Mouse (Mus musculus): ENCODE results near the gene Lhx9. TPM values are rescaled to one million over a fixed set of nuclear protein-coding genes. Genes with fewer than 3 reads are reported as not detected.

Lhx9 gene
- polyA plus RNA-seq, 1 experiment from 2014 or later, result 0.87 TPM

DNA sequence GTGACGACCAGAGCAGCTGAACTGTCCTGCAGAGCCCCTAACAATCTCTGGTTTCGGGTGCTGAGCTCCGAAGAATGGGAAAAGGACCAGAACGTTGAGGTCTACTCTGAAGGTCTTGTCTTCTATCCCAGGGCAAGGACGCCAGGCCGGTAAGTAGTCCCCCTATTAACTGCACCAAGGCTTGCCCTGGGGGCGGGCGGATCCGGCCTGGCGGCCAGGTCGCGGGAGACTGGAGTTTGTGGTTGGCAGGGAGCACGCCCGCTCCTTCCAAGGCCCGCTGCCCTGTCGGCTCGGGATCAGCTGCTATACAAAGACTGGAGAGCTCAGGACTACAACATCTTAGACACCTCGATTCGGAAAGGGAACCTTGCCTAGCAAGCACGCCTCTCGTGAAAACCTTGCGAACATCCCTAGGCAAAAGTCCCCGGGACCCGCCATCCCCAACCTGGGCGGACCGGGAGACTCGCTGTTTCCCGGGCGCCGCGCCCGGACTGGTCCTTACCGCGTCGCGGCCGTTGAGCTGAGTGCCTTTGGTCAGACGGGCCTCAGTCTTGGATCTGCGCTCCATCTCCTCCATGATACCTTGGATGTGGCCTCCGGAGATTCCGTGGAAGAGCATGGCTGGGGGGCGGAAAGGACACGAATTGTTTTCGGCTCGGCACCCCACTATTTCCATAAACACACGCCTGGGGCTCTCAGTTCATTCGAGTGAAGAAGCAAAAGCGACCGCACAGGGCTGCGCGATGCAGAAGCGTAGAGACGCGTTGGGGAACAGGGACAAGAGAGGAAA lies 6.9 kb downstream of the Lhx9 start:
- H3K9ac ChIP-seq (ENCODE audit: low read length), result no peak overlapping the region
- no peaks in the 10 kb centered on the region for H3K9me3 ChIP-seq (replicated peaks; ENCODE audit: control insufficient read depth, low read length)
- H3K27ac ChIP-seq (ENCODE audit: low read length), result no peak overlapping the region
- H3K4me2 ChIP-seq (ENCODE audit: low read depth, low read length), result peak overlapping the region; percentile 59
- H3K4me3 ChIP-seq (replicated peaks; ENCODE audit: low read length), result peak overlapping the region; percentile 36
- H3K36me3 ChIP-seq (ENCODE audit: control insufficient read depth, insufficient read depth, low read length), result no peaks in the 10 kb centered on the region
- peaks cover 69% of the 10 kb centered on the region for H3K27me3 ChIP-seq (ENCODE audit: control insufficient read depth, insufficient read depth, low read length)
- H3K4me1 ChIP-seq (ENCODE audit: control insufficient read depth, insufficient read depth, low read length), result peaks cover 13% of the 10 kb centered on the region
- ATAC-seq (ENCODE audit: insufficient read depth, low FRiP score), result no peak
- WGBS, result 2% methylated on average over 54 of the region's 54 CpGs

GRCm38 (mm10) chr1:138840440-138841305 lies 7.7 kb downstream of the Lhx9 start:
- Histone ChIP-seq H3K4me1 (ENCODE audit: control insufficient read depth, insufficient read depth, low read length) (peaks cover 13% of the 10 kb centered on the region), H3K4me2 (ENCODE audit: low read depth, low read length) (no peak overlapping the region), H3K9ac (ENCODE audit: low read length) (no peak overlapping the region), H3K27me3 (ENCODE audit: control insufficient read depth, insufficient read depth, low read length) (peaks cover 68% of the 10 kb centered on the region), H3K4me3 (replicated peaks; ENCODE audit: low read length) (peak overlapping the region; percentile 36), H3K36me3 (ENCODE audit: control insufficient read depth, insufficient read depth, low read length) (no peaks in the 10 kb centered on the region), H3K27ac (ENCODE audit: low read length) (no peak overlapping the region), H3K9me3 (replicated peaks; ENCODE audit: control insufficient read depth, low read length) (no peaks in the 10 kb centered on the region)
- ATAC-seq (ENCODE audit: insufficient read depth, low FRiP score), result no peak
- 11% methylated on average over 25 of the region's 25 CpGs for WGBS

GRCm38 (mm10) chr1:138839809-138840430 lies 8.5 kb downstream of the Lhx9 start:
- 10% methylated on average over 16 of the region's 16 CpGs for WGBS
- Histone ChIP-seq H3K27ac (ENCODE audit: low read length) (no peak overlapping the region), H3K4me1 (ENCODE audit: control insufficient read depth, insufficient read depth, low read length) (peaks cover 13% of the 10 kb centered on the region), H3K27me3 (ENCODE audit: control insufficient read depth, insufficient read depth, low read length) (peaks cover 65% of the 10 kb centered on the region), H3K4me3 (replicated peaks; ENCODE audit: low read length) (no peak overlapping the region), H3K36me3 (ENCODE audit: control insufficient read depth, insufficient read depth, low read length) (no peaks in the 10 kb centered on the region), H3K9ac (ENCODE audit: low read length) (no peak overlapping the region), H3K4me2 (ENCODE audit: low read depth, low read length) (no peak overlapping the region), H3K9me3 (replicated peaks; ENCODE audit: control insufficient read depth, low read length) (no peaks in the 10 kb centered on the region)
- ATAC-seq (ENCODE audit: insufficient read depth, low FRiP score), result no peak

GRCm38 (mm10) chr1:138839291-138839690 lies 9.1 kb downstream of the Lhx9 start:
- no peaks in the 10 kb centered on the region for H3K9me3 ChIP-seq (replicated peaks; ENCODE audit: control insufficient read depth, low read length)
- H3K36me3 ChIP-seq (ENCODE audit: control insufficient read depth, insufficient read depth, low read length), result no peaks in the 10 kb centered on the region
- no peak overlapping the region for H3K4me3 ChIP-seq (replicated peaks; ENCODE audit: low read length)
- no peak for ATAC-seq (ENCODE audit: insufficient read depth, low FRiP score)
- H3K27me3 ChIP-seq (ENCODE audit: control insufficient read depth, insufficient read depth, low read length), result peaks cover 64% of the 10 kb centered on the region
- H3K4me1 ChIP-seq (ENCODE audit: control insufficient read depth, insufficient read depth, low read length), result peaks cover 13% of the 10 kb centered on the region
- 12% methylated on average over 2 of the region's 2 CpGs for WGBS
- H3K4me2 ChIP-seq (ENCODE audit: low read depth, low read length), result no peak overlapping the region
- H3K9ac ChIP-seq (ENCODE audit: low read length), result no peak overlapping the region
- no peak overlapping the region for H3K27ac ChIP-seq (ENCODE audit: low read length)

GRCm38 (mm10) chr1:138837786-138838743 lies 10.3 kb downstream of the Lhx9 start:
- Histone ChIP-seq H3K4me1 (ENCODE audit: control insufficient read depth, insufficient read depth, low read length) (peaks cover 7% of the 10 kb centered on the region), H3K36me3 (ENCODE audit: control insufficient read depth, insufficient read depth, low read length) (no peaks in the 10 kb centered on the region), H3K27ac (ENCODE audit: low read length) (no peak overlapping the region), H3K4me3 (replicated peaks; ENCODE audit: low read length) (peak overlapping the region; percentile 14; the same call in 1 of the 2 replicates), H3K27me3 (ENCODE audit: control insufficient read depth, insufficient read depth, low read length) (peaks cover 65% of the 10 kb centered on the region), H3K4me2 (ENCODE audit: low read depth, low read length) (peak overlapping the region; percentile 37), H3K9ac (ENCODE audit: low read length) (no peak overlapping the region), H3K9me3 (replicated peaks; ENCODE audit: control insufficient read depth, low read length) (no peaks in the 10 kb centered on the region)
- WGBS, result 24% methylated on average over 27 of the region's 27 CpGs
- ATAC-seq (ENCODE audit: insufficient read depth, low FRiP score), result 0 out of 2 replicates have a peak, but pooled peaks have one; percentile 19

DNA sequence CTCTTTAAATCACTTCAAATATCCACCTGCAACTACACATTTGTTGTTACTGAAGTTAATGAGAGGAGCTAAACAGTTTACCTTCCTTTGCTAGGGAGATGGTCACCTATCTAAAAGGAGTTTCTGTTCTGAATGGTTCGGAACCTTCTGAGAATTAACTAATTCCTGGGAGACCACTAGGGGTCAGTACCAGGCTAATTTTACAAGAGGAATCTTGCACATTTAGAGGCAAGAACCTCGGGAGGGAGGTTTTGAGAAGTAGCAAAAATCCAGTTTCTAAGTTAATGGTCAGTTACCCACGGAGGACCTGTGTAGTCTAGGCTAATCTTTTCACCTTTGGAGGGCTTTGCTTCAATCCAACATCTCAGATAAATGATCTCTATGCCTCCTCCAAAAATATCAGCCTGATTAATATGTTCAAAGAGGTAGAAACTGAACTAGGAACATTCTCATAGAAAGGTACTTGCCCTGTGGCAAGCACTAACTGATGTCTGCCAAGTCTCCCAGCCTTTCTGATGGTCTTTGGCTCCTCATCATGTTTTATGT lies 12.9 kb downstream of the Lhx9 start:
- Histone ChIP-seq H3K4me2 (ENCODE audit: low read depth, low read length) (no peak overlapping the region), H3K4me3 (replicated peaks; ENCODE audit: low read length) (no peak overlapping the region), H3K9me3 (replicated peaks; ENCODE audit: control insufficient read depth, low read length) (no peaks in the 10 kb centered on the region), H3K4me1 (ENCODE audit: control insufficient read depth, insufficient read depth, low read length) (no peaks in the 10 kb centered on the region), H3K9ac (ENCODE audit: low read length) (no peak overlapping the region), H3K27ac (ENCODE audit: low read length) (no peak overlapping the region), H3K27me3 (ENCODE audit: control insufficient read depth, insufficient read depth, low read length) (peaks cover 69% of the 10 kb centered on the region), H3K36me3 (ENCODE audit: control insufficient read depth, insufficient read depth, low read length) (no peaks in the 10 kb centered on the region)
- ATAC-seq (ENCODE audit: insufficient read depth, low FRiP score), result no peak
- 4% methylated on average over 3 of the region's 3 CpGs for WGBS

- H3K9ac ChIP-seq (ENCODE audit: low read length), result no peak overlapping the region
- WGBS, result 2% methylated on average over 16 of the region's 16 CpGs
- no peaks in the 10 kb centered on the region for H3K4me1 ChIP-seq (ENCODE audit: control insufficient read depth, insufficient read depth, low read length)
- H3K27ac ChIP-seq (ENCODE audit: low read length), result no peak overlapping the region
- ATAC-seq (ENCODE audit: insufficient read depth, low FRiP score), result no peak
- peak overlapping the region; percentile 62 for H3K4me2 ChIP-seq (ENCODE audit: low read depth, low read length)
- H3K9me3 ChIP-seq (replicated peaks; ENCODE audit: control insufficient read depth, low read length), result no peaks in the 10 kb centered on the region
- H3K36me3 ChIP-seq (ENCODE audit: control insufficient read depth, insufficient read depth, low read length), result no peaks in the 10 kb centered on the region
- peak overlapping the region; percentile 37 for H3K4me3 ChIP-seq (replicated peaks; ENCODE audit: low read length)
- H3K27me3 ChIP-seq (ENCODE audit: control insufficient read depth, insufficient read depth, low read length), result peaks cover 38% of the 10 kb centered on the region
These were observed 17.1 kb downstream of the Lhx9 start for GRCm38 (mm10) chr1:138831309-138831708.

DNA sequence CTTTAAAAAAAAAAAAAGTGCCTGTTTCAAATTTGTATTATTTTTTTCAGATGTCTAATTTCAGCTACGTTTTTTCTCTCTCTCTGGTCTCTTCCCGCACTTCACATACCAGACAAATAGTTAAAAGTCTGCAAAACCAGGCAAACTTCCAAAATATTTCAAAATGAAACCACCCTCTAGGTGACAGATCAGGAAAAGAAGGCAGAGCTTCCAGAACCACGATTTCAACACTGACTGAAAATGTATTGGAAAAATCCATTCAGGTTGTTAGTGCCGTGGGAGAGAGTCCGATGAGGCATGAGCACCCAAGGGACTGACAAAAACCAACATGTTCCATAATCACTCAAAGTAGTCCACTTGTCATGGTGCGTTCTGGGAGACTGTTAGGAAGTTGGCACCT lies 21.5 kb downstream of the Lhx9 start:
- H3K27me3 ChIP-seq (ENCODE audit: control insufficient read depth, insufficient read depth, low read length), result peaks cover 2% of the 10 kb centered on the region
- WGBS, result 59% methylated on average over 6 of the region's 6 CpGs
- no peak overlapping the region for H3K4me3 ChIP-seq (replicated peaks; ENCODE audit: low read length)
- H3K36me3 ChIP-seq (ENCODE audit: control insufficient read depth, insufficient read depth, low read length), result no peaks in the 10 kb centered on the region
- no peak overlapping the region for H3K4me2 ChIP-seq (ENCODE audit: low read depth, low read length)
- no peaks in the 10 kb centered on the region for H3K9me3 ChIP-seq (replicated peaks; ENCODE audit: control insufficient read depth, low read length)
- ATAC-seq (ENCODE audit: insufficient read depth, low FRiP score), result no peak
- no peak overlapping the region for H3K27ac ChIP-seq (ENCODE audit: low read length)
- no peak overlapping the region for H3K9ac ChIP-seq (ENCODE audit: low read length)
- no peaks in the 10 kb centered on the region for H3K4me1 ChIP-seq (ENCODE audit: control insufficient read depth, insufficient read depth, low read length)
